Comparison of ENCODE assay signal across 34 mouse cellular contexts in the genomic region with DNA sequence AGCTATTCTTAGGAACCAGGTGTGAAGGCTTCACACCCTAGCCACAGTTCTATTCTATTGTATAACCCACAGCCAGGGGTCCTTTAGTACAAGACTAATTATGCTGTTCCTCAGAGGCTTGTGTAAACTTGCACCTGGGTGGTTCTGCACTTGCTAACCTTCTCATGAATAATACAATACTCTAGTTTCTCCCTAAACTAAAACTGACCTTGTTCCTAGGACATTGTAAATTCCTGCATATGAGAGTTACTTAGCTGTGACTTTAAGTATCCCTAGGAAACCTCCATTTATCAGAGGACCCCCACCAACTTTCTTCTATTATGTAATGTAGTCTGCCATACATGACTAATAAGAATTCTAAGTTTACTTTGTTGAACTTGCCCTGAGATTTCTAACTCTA.
"Had no signal": no experiment of that assay in that cellular context is flagged by ENCODE, and none has a peak within 500 bp of the region (broad histone marks: within the 10 kb centered on the region; RNA-seq: fewer than 3 reads in every experiment).

No protein-coding gene starts in this region.

- H3K4me1 ChIP-seq: heart, embryonic 12.5 days; heart, embryonic 13.5 days; heart, embryonic 15.5 days; hindbrain, embryonic 10.5 days; hindbrain, embryonic 12.5 days; hindbrain, embryonic 13.5 days; hindbrain, embryonic 15.5 days; intestine, embryonic 15.5 days; kidney, embryonic 15.5 days had no signal

- H3K4me2 ChIP-seq: heart, embryonic 11.5 days; heart, embryonic 12.5 days; heart, embryonic 13.5 days; heart, embryonic 15.5 days; hindbrain, embryonic 12.5 days; hindbrain, embryonic 13.5 days; hindbrain, embryonic 15.5 days; intestine, embryonic 15.5 days; kidney, embryonic 15.5 days had no signal

- H3K27me3 ChIP-seq: heart, embryonic 12.5 days; heart, embryonic 13.5 days; heart, embryonic 15.5 days; hindbrain, embryonic 12.5 days; hindbrain, embryonic 13.5 days; hindbrain, embryonic 15.5 days; intestine, embryonic 15.5 days; kidney, embryonic 15.5 days had no signal

- DNase-seq: heart, postnatal 10 days; heart, postnatal 14 days; heart, postnatal 36 days; heart, postnatal 4 days; kidney, adult 11 months; kidney, adult 18-20 months; kidney, adult 2 months; kidney, adult 8-10 months; kidney, adult 9 months; kidney, postnatal 10 days; kidney, postnatal 14 days; kidney, postnatal 25 days; kidney, postnatal 36 days; kidney, postnatal 4 days; layer of hippocampus, adult 9-11 months; layer of hippocampus, postnatal 36 days had no signal

- H3K27ac ChIP-seq: heart, embryonic 13.5 days; heart, embryonic 15.5 days; hindbrain, embryonic 10.5 days; hindbrain, embryonic 12.5 days; hindbrain, embryonic 13.5 days; hindbrain, embryonic 15.5 days; hindbrain, postnatal 0 days; intestine, embryonic 15.5 days; kidney, embryonic 15.5 days; kidney, postnatal 0 days; layer of hippocampus, adult 2 months; left cerebral cortex, adult 2 months had no signal

- ATAC-seq: hindbrain, embryonic 16.5 days; hindbrain, postnatal 0 days; inflammation-experienced regulatory T-cells, adult 6 months; intestine, embryonic 15.5 days; intestine, embryonic 16.5 days; intestine, postnatal 0 days had no signal

- H3K36me3 ChIP-seq: heart, embryonic 12.5 days; heart, embryonic 13.5 days; heart, embryonic 15.5 days; hindbrain, embryonic 10.5 days; hindbrain, embryonic 12.5 days; hindbrain, embryonic 13.5 days; hindbrain, embryonic 15.5 days; intestine, embryonic 15.5 days; kidney, embryonic 15.5 days had no signal

- H3K9me3 ChIP-seq: heart, embryonic 13.5 days; heart, embryonic 15.5 days; hindbrain, embryonic 10.5 days; intestine, embryonic 15.5 days had no signal

- H3K9ac ChIP-seq: heart, embryonic 12.5 days; heart, embryonic 13.5 days; heart, embryonic 15.5 days; hindbrain, embryonic 12.5 days; hindbrain, embryonic 13.5 days; hindbrain, embryonic 15.5 days; intestine, embryonic 15.5 days; kidney, embryonic 15.5 days had no signal

- H3K4me3 ChIP-seq: heart, embryonic 12.5 days; heart, embryonic 13.5 days; heart, embryonic 15.5 days; hindbrain, embryonic 10.5 days; hindbrain, embryonic 12.5 days; hindbrain, embryonic 13.5 days; hindbrain, embryonic 15.5 days; intestine, embryonic 15.5 days; kidney, embryonic 15.5 days; layer of hippocampus, adult 2 months; left cerebral cortex, adult 2 months had no signal
